Mouse (Mus musculus): ENCODE data around the gene Tnfrsf8.

- no peak for TF ChIP-seq CTCF (IDR thresholded peaks at IDR 0.05; ENCODE audit: extremely low read depth, insufficient read depth, low read length)
- no peak for TF ChIP-seq POLR2A (IDR thresholded peaks at IDR 0.05; ENCODE audit: extremely low read depth, insufficient read depth, low read length)
Observed at GRCm38 (mm10) chr4:145299355-145299754, 15.6 kb downstream of the Tnfrsf8 start.

Measured in cortical plate, adult 2 months (tissue).